Mouse (Mus musculus) inflammation-experienced regulatory T-cells, adult 16 weeks (primary cell): ENCODE measurements around the gene Farsa. TPM values are rescaled to one million over a fixed set of nuclear protein-coding genes. Genes with fewer than 3 reads are reported as not detected.

ENCODE experiments used
- polyA plus RNA-seq: library from polyadenylated mRNA; unstranded; fragments of 100-300 nt; shearing (Covaris generic); gene quantifications from one replicate; pipeline ENCODE4 v1.2.1, GENCODE M21; 2017

Farsa gene
- polyA plus RNA-seq, result 111 TPM

DNA sequence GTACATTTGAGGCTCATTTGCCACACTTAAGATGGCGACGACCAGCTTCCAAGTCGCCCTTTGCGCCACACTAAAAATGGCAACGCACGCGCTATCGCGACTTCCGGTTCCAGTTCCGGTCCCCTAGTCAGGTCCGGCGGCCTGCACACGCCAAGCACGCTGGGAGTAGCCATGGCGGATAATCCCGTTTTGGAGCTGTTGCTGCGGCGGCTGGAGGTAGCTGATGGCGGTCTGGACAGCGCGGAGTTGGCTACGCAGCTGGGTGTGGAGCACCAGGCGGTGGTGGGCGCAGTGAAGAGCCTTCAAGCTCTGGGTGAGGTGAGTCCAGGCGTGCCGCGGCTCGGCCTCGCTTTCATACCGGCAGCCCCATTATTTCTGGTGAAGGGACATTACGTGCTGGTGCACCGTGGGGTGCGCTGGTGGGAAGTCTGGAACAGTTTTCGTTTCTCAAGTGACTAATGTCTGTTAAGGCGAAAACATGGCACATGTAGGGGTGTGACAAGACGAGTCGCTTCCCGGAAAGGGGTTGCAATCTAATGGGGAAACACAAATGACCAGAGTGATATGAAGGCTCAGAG lies at the start of gene Farsa:
TSS of gene Farsa (plus strand) at position 126 of the 578 bp plus-strand sequence.

DNA sequence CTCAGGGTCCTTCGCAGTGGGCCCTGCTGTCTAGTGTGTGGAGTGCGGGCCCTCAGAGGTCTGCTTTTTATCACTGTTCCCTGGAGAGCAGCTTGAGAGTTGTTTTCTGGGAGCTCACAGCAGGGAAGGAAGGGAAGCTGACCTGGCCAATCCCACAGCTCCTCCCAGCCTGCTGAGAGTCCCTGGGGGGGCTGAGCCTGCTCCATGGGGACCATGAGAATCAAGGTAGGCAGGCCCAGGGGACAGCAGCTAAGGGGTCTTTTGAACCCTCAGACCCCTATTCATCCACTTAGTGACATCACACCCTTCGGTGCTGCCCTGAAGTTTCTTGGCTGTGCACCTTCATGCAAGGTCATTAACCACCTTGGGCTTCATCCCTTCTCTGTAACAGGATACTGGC lies 34.1 kb upstream of the Farsa start, which contains the start of gene Dand5:
TSS of gene Dand5 (minus strand) at position 101 of the 400 bp plus-strand sequence.

GRCm38 (mm10) chr8:84831490-84831889 lies 25.3 kb upstream of the Farsa start, which contains the start of gene Gadd45gip1:
Gadd45gip1 (plus strand) TSS chr8:84831522.

DNA sequence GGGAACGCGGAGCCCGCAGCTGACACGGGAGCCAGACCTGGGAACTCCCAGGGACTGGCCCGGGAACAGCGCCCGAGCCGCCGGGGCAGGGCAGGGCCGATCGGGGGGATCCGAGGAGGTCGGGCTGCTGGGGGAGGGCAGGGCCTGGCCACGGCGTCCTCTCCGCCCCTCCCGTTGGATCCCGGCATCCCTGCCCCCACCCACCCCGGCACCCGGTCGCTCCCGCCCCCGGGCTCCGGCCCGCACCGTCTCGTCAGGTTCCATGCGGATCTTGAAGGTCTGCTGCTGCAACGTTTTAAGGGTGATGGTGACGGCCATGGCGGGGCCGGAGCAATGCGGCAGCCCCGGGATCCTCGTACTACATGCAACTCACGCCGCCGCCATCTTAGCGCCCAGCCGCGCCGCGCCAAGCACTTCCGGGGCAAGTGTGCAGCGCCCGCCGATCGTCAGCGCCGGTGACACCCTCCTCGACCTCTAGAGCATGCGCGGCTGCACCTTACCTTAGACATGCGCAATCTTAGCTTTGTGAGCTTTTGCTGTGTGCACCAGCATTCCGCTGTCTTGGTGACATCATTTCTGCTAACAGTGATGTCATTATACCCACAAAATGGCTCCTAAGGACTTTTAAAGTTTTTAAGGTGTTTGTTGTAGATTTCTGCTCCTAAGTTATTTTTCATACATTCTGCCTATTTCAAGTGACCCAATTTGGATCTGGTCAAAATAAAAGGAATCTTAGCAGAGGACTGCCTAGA lies 16.4 kb upstream of the Farsa start, which contains the start of gene Rad23a:
TSS of gene Rad23a (minus strand) at position 418 of the 752 bp plus-strand sequence.

DNA sequence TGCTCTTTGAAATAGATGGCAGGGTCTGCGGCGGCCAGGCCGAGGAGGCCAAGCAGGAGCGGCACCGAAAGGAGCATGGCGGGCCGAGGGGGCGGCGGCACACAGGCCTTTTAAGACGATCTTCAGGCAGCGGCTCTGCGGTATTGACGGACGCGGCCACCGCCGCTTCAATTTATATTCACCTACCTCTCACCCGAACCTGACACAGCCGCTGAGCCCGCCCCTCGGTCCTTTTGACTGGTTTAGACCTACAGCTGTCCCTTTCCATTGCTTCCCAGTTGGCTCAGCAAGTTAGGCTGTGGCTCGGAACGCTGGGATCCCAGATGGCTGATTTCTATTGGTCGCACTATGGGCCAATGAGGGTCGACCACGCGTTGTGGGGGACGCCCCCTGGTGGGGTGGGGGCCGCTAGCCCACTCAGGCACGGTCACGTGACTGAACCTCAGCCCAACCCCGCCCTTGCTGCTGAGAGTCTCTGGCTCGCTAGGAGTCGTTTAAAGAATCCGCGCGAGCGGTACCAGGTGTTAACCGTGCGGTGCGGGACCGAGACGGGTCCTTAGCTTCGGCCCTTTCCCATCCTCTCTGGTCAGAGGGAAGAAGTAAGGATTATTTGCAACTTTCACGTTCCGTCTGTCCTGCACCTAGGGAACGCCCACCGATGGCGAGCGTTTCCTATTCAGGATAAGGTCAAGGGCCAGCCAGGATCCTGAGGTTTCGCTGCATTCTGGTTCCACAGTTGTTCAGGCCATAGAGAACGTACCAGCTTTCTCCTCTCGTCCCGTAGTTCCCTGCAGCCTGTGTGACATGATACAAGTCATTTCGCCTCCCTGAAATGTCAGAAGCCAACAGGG lies 9.8 kb upstream of the Farsa start, which contains the start of gene Calr:
TSS of gene Calr (minus strand) at position 213 of the 851 bp plus-strand sequence.

DNA sequence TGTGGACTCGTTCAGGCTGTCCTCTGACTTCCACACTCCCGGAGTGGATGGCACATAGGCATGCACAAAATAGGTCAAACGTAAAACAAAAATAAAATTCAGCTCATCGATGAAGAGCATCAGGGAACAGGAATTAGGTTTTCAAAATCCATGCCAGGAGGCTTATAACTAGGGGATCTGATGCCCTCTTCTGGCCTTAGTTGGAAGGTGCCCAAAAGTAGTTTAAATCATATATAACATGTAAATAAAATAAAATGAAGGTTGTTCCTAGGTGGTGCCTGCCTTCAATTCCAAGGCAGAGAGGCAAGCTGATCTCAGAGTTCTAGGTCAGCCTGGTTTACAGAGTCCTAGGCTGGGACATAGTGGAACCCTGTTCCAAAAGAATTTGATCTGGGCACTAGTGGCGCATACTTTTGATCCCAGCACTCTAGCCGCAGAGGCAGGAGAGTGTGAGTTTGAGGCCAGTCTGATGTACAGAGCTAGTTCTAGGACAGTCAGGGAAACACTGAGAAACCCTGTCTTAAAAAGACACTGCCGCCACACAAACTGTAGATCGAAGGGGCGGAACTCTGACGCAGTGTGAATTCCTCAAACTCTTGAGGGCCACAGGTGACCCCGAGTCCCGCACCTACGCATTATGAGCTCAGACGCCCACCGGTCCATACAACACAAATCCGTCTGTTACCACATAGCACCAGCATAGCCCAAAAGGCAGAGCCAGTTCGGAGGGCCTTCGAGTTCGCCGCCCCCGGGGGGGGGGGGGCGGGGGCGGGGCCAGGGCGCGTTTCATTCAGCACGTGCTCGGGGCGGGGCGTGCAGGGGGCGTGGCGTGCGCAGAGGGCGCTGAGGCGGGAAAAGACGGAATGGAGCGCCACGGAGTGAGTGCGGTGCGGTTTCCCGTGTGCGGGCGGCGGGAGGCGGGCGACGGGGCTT lies 14.9 kb downstream of the Farsa start, which contains the start of gene Syce2:
TSS of gene Syce2 (plus strand) at position 736 of the 933 bp plus-strand sequence.

DNA sequence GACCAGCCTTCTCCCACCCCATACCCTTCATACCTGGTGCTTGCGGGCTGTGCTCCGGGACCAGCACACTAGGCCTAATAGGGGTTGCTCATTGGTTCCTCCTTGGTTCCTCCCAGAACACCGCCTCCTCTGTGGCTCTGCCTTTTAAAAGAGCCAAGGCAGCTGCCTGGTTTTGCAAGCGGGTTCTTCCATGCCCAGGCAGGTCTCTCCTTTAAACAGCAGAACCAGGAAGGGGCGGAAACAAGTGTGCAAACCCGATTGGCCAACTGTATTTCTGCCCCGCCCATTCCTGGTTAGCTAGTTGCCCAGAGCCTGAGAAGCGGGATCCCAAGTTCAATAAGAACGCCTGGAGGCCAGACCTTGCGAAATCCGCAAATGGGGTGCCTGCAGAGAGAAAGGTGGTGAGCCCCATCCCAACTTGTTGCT lies 36.9 kb downstream of the Farsa start, which contains the start of gene Gcdh:
TSS of gene Gcdh (minus strand) at position 213 of the 426 bp plus-strand sequence.

DNA sequence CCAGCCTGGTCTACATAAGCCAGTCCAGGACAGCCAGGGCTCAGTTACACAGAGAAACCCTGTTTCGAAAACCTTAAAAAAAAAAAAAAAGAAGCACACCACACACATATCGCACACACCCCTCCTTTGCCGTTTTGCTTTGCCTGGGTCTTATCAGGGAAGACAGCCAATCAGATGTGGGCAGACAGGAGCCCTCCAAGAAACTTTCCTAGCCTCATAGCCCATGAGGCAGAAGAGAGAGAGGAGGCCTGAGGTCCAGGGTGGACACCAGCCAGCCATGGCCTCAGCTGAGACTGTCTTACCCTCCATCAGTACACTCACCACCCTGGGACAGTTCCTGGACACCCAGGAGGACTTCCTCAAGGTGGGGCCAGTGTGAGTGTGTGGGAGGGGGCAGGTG lies 45.0 kb downstream of the Farsa start, which contains the start of gene Klf1:
TSS of gene Klf1 (plus strand) at position 177 of the 400 bp plus-strand sequence.

DNA sequence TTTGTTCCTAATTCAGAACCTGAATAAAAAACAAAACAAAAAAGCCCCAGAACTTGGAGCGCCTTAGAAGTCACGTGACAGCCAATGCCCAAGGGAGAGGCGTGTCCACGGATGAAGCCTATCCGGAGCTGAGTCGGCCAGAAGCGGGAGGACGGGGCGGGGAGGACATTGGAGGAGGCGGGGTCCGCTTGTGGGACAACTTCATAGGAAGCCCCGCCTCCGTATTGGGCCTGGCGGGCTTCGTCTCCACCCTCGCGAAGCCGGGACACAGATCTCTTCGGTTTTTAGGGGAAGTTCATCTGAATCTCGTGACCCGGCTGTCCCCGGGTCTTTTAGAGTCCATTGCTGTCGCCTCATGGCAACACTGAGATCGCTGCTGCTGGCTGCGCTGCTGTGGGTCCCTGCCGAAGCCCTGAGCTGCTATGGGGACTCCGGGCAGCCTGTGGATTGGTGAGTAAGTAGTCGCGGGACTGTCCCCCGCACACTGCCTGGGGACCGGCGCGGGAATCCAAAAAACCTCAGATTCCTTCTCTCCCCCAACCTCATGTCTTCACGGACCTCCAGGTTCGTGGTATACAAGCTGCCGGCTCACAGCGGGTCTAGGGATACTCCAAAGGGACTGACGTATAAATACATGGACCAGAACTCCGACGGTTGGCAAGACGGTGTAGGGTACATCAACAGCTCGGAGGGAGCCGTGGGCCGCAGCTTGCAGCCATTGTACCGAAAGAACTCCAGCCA lies 51.8 kb downstream of the Farsa start, which contains the start of gene Dnase2a:
TSS of gene Dnase2a (plus strand) at position 140 of the 741 bp plus-strand sequence.

Other genes starting within 250 kb of the Farsa start
- 170 TPM for gene Ier2, start 194.1 kb upstream of the Farsa start, polyA plus RNA-seq
- gene Trmt1, start 170.7 kb upstream of the Farsa start, polyA plus RNA-seq, result 63.7 TPM
- 3.9 TPM for gene Nacc1, start 169.1 kb upstream of the Farsa start, polyA plus RNA-seq
- 0.54 TPM for gene Lyl1, start 155.5 kb upstream of the Farsa start, polyA plus RNA-seq
- 29.3 TPM for gene G430095P16Rik, start 134.0 kb upstream of the Farsa start, polyA plus RNA-seq
- 3.4 TPM for gene Nfix, start 56.6 kb upstream of the Farsa start, polyA plus RNA-seq
- gene Dand5, start 34.2 kb upstream of the Farsa start, polyA plus RNA-seq, result 9.0 TPM
- gene Gadd45gip1, start 25.5 kb upstream of the Farsa start, polyA plus RNA-seq, result 30.6 TPM
- gene Rad23a, start 16.3 kb upstream of the Farsa start, polyA plus RNA-seq, result 211 TPM
- gene Calr, start 10.1 kb upstream of the Farsa start, polyA plus RNA-seq, result 499 TPM
- gene Syce2, start 15.1 kb downstream of the Farsa start, polyA plus RNA-seq, result 8.3 TPM
- 37.3 TPM for gene Gcdh, start 36.9 kb downstream of the Farsa start, polyA plus RNA-seq
- 0.32 TPM for gene Klf1, start 44.9 kb downstream of the Farsa start, polyA plus RNA-seq
- gene Dnase2a, start 51.6 kb downstream of the Farsa start, polyA plus RNA-seq, result 21.8 TPM
- gene Mast1, start 80.4 kb downstream of the Farsa start, polyA plus RNA-seq, result 1.5 TPM
- gene Rtbdn, start 90.0 kb downstream of the Farsa start, polyA plus RNA-seq, result 0.24 TPM
- not detected for gene Gm49661, start 112.4 kb downstream of the Farsa start, polyA plus RNA-seq
- 247 TPM for gene Prdx2, start 112.6 kb downstream of the Farsa start, polyA plus RNA-seq
- 101 TPM for gene Rnaseh2a, start 112.8 kb downstream of the Farsa start, polyA plus RNA-seq
- gene Junb, start 121.7 kb downstream of the Farsa start, polyA plus RNA-seq, result 568 TPM
- 10.4 TPM for gene Hook2, start 133.6 kb downstream of the Farsa start, polyA plus RNA-seq
- gene Best2, start 157.5 kb downstream of the Farsa start, polyA plus RNA-seq, result not detected
- gene Asna1, start 168.3 kb downstream of the Farsa start, polyA plus RNA-seq, result 40.2 TPM
- 202 TPM for gene Trir, start 169.8 kb downstream of the Farsa start, polyA plus RNA-seq
- gene Tnpo2, start 179.9 kb downstream of the Farsa start, polyA plus RNA-seq, result 49.4 TPM
- gene Fbxw9, start 203.1 kb downstream of the Farsa start, polyA plus RNA-seq, result 9.1 TPM
- gene Gm5741, start 211.0 kb downstream of the Farsa start, polyA plus RNA-seq, result 2.4 TPM
- 82.7 TPM for gene Dhps, start 214.8 kb downstream of the Farsa start, polyA plus RNA-seq
- gene Wdr83os, start 223.8 kb downstream of the Farsa start, polyA plus RNA-seq, result 178 TPM
- gene Wdr83, start 224.3 kb downstream of the Farsa start, polyA plus RNA-seq, result 40.6 TPM
- gene Man2b1, start 226.3 kb downstream of the Farsa start, polyA plus RNA-seq, result 177 TPM